Mouse (Mus musculus): ENCODE measurements at regions not wholly inside any gene's neighbourhood (a gene's known extent, or its start where the extent isn't known, plus 50 kb on each side); places are given as distances from the start of the nearest gene placed in this dataset.

DNA sequence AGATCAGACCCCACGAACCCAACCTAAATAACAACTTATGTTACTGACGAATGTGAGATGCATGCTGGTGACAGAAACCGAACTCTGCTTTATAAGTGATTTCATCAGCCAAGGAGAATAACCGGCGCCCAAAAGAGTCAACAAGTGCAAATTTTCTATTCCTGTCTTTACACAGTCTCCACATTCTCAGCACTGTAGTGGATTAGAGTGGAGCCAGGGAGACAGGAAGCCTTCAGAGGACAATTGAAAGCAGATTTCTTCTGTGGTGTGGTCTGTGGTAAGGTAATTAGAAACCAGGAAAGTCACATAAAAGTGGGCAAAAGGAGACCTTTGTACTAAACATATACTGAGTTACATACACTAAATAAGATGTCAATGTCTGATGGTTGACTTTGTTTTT lies 68.0 kb upstream of the Gm34302 start:
- no peak for DNase-seq (ENCODE audit: low spot score in 2 of 2)

DNA sequence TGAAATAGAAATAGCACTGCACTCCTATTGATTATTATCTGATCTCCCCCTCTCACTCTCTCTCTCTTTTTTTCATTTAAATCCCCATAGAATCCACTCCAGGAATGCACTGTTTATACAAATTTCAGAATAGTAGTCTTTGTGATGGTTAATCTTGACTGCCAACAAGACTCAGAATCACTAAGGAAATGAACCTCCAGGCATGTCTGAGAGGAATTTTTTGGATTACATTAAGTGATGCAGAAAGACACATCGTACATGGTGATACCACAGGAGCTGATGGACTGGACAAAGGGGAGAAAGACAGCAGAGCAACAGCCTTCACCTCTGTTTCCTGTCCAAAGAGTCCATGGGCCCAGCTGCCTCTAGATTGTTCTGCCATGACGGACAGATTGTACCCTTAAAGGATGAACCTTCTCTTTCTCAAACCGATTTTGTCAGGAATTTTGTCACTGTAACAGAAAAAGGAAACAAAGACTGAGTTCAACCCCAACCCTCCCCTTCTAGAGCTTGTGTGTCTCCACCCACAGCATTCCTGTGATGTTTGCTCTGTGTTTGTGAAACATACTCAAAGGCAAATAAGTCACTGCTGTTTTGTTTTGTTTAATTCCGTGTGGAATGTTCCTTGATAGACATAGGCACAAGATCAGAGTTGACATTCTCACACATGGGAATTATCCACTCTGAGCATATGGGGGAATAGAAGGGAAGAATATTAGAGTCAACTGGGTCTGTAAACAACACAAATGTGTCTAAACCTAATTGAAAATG lies 59.1 kb upstream of the Gm34302 start:
- DNase-seq (ENCODE audit: low spot score in 2 of 2) = no peak

DNA sequence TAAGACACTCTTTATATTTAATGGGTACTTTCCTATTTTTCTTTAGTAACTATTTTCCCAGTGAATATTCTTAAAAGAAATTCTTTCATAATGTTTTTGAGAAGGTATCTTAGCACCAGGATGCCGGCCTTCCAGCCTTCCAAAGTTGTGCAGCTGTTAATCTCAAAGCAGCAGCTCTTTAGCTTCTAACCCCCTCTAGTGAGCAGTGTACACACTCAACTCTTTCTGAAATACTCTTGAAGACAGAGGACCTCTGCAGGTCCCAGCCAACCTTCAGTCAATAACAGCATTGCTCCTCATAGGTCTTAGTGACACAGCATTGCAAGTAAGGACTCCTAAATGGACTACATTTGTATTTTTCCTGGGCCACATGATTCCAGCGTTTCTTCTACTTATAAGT lies 55.2 kb upstream of the Gm34302 start:
- DNase-seq (ENCODE audit: low spot score in 2 of 2) = no peak

DNA sequence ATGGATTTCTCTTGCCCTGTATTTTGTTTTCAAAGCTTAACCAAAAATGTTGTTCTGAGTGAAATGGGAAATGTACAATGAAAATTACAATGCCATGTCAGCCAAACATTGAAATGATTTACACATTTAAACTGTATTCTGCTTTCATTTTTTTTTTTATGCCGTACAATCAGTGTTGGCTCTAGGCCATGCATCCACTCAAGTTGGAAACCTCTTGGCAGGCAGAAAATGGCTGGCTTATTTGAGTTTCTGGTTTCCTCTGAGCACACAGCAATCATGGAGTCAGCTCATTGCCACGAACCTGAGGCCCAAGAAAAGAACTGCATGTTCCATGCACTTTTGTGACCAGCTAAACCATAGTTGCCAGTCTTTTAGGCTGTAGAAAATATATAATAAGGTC lies 50.5 kb upstream of the Gm34302 start:
- no peak for DNase-seq (ENCODE audit: low spot score in 2 of 2)

Data from left cerebral cortex, adult 8-10 months (tissue).